Mouse (Mus musculus): ENCODE results near the gene Polr2j. TPM values are rescaled to one million over a fixed set of nuclear protein-coding genes. Genes with fewer than 3 reads are reported as not detected.

The Polr2j gene
- polyA plus RNA-seq (2017; shearing (Covaris generic)) = 176 TPM

DNA sequence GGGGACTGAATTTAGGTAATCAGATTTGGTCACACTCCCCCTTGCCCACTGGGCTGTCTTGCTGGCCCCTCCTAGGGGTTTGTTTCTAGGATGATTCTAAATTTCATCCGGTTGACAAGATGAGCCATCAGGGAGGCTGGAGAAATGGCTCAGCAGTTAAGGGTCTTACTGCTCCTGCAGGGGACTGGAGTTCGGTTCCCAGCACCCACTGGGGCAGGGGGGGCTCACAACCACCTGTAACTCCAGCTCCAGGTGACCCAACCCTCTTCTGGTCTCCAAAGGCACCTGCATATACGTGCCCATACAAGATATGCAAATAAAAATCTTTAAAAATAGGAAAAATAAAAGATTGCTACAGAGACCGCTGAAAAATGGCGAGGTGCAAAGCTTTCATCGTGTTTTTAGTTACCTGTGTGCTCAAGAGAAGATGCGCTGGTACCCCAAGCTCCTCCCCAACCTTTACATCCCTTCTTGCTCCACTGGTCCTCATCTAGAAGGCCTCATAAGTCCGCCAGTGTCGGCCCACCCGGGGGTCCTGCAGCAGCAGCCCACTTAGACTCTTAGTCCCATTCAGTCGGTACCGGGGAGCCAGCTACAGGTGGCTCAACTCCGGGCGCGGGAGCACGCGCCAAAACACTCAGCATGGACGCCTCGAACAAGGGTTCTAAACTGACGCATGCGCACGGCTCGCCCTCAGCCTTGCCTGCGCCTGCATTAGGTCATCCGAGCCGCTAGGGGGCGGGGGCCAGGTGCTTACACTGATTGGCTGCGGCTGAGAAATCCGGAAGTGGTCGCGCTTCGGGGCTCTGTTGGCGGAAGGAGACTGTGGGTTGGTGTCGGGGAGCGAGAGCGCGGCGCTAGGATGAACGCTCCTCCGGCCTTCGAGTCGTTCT, at the start of gene Polr2j:
Gene Polr2j, plus strand, starts transcription at position 741 of the 893 bp plus-strand sequence.

DNA sequence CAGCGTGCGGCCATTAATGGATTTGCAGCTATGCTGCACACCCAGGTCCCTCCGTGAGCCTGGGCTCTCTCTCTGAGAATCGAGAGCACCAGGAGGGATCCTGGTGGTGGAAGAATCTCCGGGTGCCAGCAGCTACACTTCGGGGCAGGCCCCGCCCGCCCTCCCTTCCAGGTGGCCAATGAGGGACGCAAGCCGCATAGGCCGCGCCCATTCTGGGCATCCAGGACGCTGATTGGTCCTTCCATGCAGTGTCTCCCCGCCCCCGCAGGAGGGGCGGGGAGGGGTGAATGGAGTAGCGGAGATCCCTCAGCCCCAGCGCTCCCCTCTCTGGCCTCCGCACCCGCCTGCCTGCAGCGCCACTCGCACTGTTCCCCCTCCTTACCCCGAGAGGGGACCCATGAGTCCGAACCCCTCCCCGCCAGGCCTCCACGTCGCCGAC, 32.7 kb upstream of the Polr2j start, which contains the start of gene Rasa4:
Gene Rasa4, plus strand, starts transcription at position 248 of the 439 bp plus-strand sequence.

DNA sequence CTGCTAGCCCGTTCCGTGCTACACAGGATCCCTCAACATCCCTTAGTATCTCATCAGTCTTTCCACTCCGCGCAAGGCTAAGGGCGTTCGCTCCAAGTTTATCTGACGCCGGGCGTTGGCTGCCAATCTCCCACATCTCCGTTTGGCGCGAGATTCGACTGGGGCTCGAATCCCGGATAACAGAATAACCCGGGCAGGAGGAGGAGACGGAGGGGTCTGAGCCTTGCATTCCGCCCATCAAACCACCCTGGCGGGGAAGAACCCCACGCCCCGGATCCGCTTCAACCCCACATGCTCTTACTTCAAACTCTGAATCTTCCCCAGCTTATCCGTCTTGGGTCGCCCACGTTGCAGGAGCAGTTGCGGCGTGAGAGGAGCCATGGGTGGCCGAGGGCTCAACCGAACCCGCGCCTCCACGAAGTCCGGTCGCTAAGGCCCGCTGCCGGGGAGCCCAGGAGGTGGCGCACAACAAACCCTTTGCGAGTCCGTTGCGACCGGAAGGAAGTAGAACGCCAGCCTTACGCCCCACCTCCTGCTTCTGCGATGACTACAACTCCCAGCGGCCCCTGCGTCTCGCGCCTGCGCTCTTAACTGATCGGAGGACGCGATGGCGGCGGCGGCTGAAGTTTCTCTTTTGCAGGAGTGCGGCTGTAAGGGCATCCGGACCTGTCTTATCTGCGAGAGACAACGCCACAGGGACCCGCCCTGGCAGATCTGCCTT, 19.3 kb downstream of the Polr2j start, which contains the start of the genes Lrwd1 and Alkbh4:
Gene Lrwd1, minus strand, starts transcription at position 504 of the 721 bp plus-strand sequence.
Gene Alkbh4, plus strand, starts transcription at position 576 of the 721 bp plus-strand sequence.

DNA sequence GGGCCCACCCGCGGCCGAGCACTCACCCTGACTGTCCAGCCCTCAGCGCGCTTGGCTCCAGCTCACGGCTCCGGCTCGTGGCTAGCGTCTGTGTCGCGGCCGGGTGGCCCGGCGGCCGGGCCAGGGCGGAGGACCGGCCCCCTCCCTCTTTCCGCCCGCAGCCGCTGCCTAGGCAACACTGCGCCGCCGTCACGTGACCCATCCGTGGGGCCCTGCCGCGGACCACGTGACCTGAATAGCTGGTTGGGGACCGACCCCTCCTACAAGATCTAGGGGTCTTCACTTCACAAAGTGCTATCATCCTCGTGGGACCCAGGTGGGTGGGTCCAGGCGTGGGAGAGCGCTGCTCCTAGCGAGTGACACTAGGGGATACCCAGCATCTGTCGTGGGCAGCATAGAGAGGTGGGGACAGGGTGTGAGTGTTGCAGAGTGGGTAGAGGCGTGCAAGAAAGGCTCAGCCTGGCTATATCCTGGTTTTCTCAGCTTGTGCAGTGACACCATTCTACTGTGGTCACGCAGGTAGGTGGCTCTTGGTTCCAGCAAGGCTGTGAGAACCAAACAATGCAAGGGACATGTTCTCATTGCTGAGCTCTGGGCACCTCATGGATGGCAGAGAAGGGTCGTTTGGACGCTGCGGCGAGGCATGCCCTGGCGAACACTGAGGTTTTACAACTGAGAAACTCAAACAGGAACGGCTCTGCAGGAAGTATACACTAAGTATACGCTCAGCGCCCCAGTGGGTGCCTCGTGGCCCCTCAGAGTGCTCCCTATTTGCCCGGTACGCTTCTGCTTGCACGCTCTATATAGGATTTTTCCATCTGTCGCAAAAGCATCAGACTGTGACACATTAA, 54.3 kb downstream of the Polr2j start, which contains the start of gene Orai2:
Gene Orai2, minus strand, starts transcription at position 202 of the 851 bp plus-strand sequence.

Other genes starting within 250 kb of the Polr2j start
- 1.4 TPM for gene Hspb1, start 228.7 kb upstream of the Polr2j start, polyA plus RNA-seq (2017; shearing (Covaris generic))
- gene Ywhag, start 182.0 kb upstream of the Polr2j start, polyA plus RNA-seq (2017; shearing (Covaris generic)) = 74.8 TPM
- gene Ssc4d, start 142.1 kb upstream of the Polr2j start, polyA plus RNA-seq (2017; shearing (Covaris generic)) = 1.1 TPM
- not detected for gene Zp3, start 136.5 kb upstream of the Polr2j start, polyA plus RNA-seq (2017; shearing (Covaris generic))
- 23.3 TPM for gene Dtx2, start 121.8 kb upstream of the Polr2j start, polyA plus RNA-seq (2017; shearing (Covaris generic))
- not detected for gene Upk3b, start 78.1 kb upstream of the Polr2j start, polyA plus RNA-seq (2017; shearing (Covaris generic))
- gene Upk3bl, start 62.1 kb upstream of the Polr2j start, polyA plus RNA-seq (2017; shearing (Covaris generic)) = not detected
- 2.1 TPM for gene Rasa4, start 32.7 kb upstream of the Polr2j start, polyA plus RNA-seq (2017; shearing (Covaris generic))
- 58.2 TPM for gene Lrwd1, start 19.4 kb downstream of the Polr2j start, polyA plus RNA-seq (2017; shearing (Covaris generic))
- gene Alkbh4, start 19.5 kb downstream of the Polr2j start, polyA plus RNA-seq (2017; shearing (Covaris generic)) = 64.1 TPM
- gene Orai2, start 54.1 kb downstream of the Polr2j start, polyA plus RNA-seq (2017; shearing (Covaris generic)) = 78.2 TPM
- gene Prkrip1, start 82.3 kb downstream of the Polr2j start, polyA plus RNA-seq (2017; shearing (Covaris generic)) = 51.6 TPM
- not detected for gene Sh2b2, start 129.9 kb downstream of the Polr2j start, polyA plus RNA-seq (2017; shearing (Covaris generic))

Measured in activated CD4-positive, CD25-positive, alpha-beta regulatory T cell, adult 9 weeks (primary cell).